Mouse (Mus musculus) embryonic facial prominence, embryonic 12.5 days (tissue): ENCODE data around the gene March6. TPM values are rescaled to one million over a fixed set of nuclear protein-coding genes. Genes with fewer than 3 reads are reported as not detected.

ENCODE experiments used
- ATAC-seq: fragments of 200-750 bp; cut with Nextera tagmentation; 2 replicates; pipeline ENCODE4 v1.8.0; 2017; ENCODE audit not compliant: insufficient number of reproducible peaks, insufficient read depth, low FRiP score, low TSS enrichment
- H3K27ac ChIP-seq: fragments of 300-500 bp; sonication (generic); 2 replicates; pipeline ENCODE4 v1.5.1; 2016; ENCODE audit warnings: mild to moderate bottlenecking
- H3K27me3 ChIP-seq: fragments of 300-500 bp; sonication (generic); 2 replicates; pipeline ENCODE4 v1.6.1; 2016; ENCODE audit warnings: mild to moderate bottlenecking, moderate library complexity
- H3K36me3 ChIP-seq: fragments of 300-500 bp; sonication (generic); 2 replicates; pipeline ENCODE4 v1.6.1; 2016; ENCODE audit warnings: mild to moderate bottlenecking
- H3K4me1 ChIP-seq: fragments of 300-500 bp; sonication (generic); 2 replicates; pipeline ENCODE4 v1.6.1; 2016
- H3K4me2 ChIP-seq: fragments of 300-500 bp; sonication (generic); replicated peaks from 2 replicates; pipeline ENCODE4 v1.6.1; 2016; ENCODE audit warnings: mild to moderate bottlenecking, moderate library complexity
- H3K4me3 ChIP-seq: fragments of 300-500 bp; sonication (generic); 2 replicates; pipeline ENCODE4 v1.5.1; 2016; ENCODE audit warnings: mild to moderate bottlenecking
- H3K9ac ChIP-seq: fragments of 300-500 bp; sonication (generic); 2 replicates; pipeline ENCODE4 v1.6.1; 2016; ENCODE audit warnings: mild to moderate bottlenecking, moderate library complexity
- H3K9me3 ChIP-seq: fragments of 300-500 bp; sonication (generic); 2 replicates; pipeline ENCODE4 v1.6.1; 2016; ENCODE audit warnings: mild to moderate bottlenecking, moderate library complexity
- WGBS: fragments of 180-500 bp; shearing (Covaris S2); methylation state at CpG from one replicate; pipeline ENCODE4 v1.1.7; 2016; 5-methylcytosine and 5-hydroxymethylcytosine counted together
- polyA plus RNA-seq: library from polyadenylated mRNA; unstranded; fragments of >200 nt; fragmentation: Nextera tagmentation; extraction: Ambion mirVana; gene quantifications from 2 replicates; pipeline ENCODE4 v1.2.1, GENCODE M21; 2016

The March6 gene
- polyA plus RNA-seq, result 44.0 and 44.6 TPM in 2 replicates

GRCm38 (mm10) chr15:31530659-31531445, at the start of gene March6:
Gene March6 (minus strand): TSS chr15:31531053.
- H3K27me3 ChIP-seq, result no peaks in the 10 kb centered on the region
- H3K4me3 ChIP-seq, result peak within 1 kb of the TSS; percentile 93
- no peaks in the 10 kb centered on the region for H3K9me3 ChIP-seq
- peak within 1 kb of the TSS; percentile 98 for H3K27ac ChIP-seq
- H3K9ac ChIP-seq, result peak within 1 kb of the TSS; percentile 97
- H3K4me2 ChIP-seq, result peak within 1 kb of the TSS; percentile 69
- WGBS, result under 1% methylated on average over 82 of the region's 132 CpGs
- peak; percentile 91 for ATAC-seq
- peaks cover 7% of the 10 kb centered on the region for H3K4me1 ChIP-seq
- no peaks in the 10 kb centered on the region for H3K36me3 ChIP-seq

- no peak overlapping the region for H3K27ac ChIP-seq
- H3K4me2 ChIP-seq, result no peak overlapping the region
- H3K27me3 ChIP-seq, result no peaks in the 10 kb centered on the region
- H3K4me1 ChIP-seq, result 0 out of 2 replicates have a peak, but pooled peaks cover 4% of the 10 kb centered on the region
- H3K36me3 ChIP-seq, result no peaks in the 10 kb centered on the region
- H3K4me3 ChIP-seq, result no peak overlapping the region
- H3K9me3 ChIP-seq, result no peaks in the 10 kb centered on the region
- no peak overlapping the region for H3K9ac ChIP-seq
- WGBS, result 64% methylated on average over 5 of the region's 5 CpGs
- ATAC-seq, result no peak
Measured at GRCm38 (mm10) chr15:31576076-31576475, 45.2 kb upstream of the March6 start.

GRCm38 (mm10) chr15:31573692-31574091, 42.8 kb upstream of the March6 start:
- H3K9me3 ChIP-seq, result no peaks in the 10 kb centered on the region
- peaks cover 13% of the 10 kb centered on the region for H3K4me1 ChIP-seq
- H3K27me3 ChIP-seq, result no peaks in the 10 kb centered on the region
- ATAC-seq, result no peak
- no peak overlapping the region for H3K4me3 ChIP-seq
- H3K27ac ChIP-seq, result no peak overlapping the region
- H3K4me2 ChIP-seq, result no peak overlapping the region
- H3K9ac ChIP-seq, result no peak overlapping the region
- H3K36me3 ChIP-seq, result no peaks in the 10 kb centered on the region

DNA sequence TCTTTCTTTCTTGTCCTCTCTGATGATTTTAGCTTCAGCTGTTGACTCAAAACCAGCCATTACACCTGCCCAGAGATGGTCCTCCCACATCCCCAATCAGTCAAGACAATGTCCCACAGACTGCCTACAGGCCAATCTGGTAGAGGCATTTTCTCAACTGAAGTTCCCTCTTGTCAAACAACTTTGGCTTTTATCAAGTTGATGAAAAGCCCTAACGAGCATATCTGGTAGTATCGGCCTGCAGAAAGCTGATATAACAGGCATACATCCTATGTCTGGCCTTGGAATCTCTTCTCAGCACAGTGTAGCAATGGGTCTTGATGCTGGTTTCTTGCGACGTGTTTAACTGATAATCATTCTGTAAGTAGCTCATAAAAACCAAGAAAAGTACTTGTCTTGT, 42.4 kb upstream of the March6 start:
- peaks cover 17% of the 10 kb centered on the region for H3K4me1 ChIP-seq
- no peaks in the 10 kb centered on the region for H3K9me3 ChIP-seq
- no peak for ATAC-seq
- no peaks in the 10 kb centered on the region for H3K36me3 ChIP-seq
- H3K27ac ChIP-seq, result no peak overlapping the region
- no peak overlapping the region for H3K9ac ChIP-seq
- H3K4me2 ChIP-seq, result no peak overlapping the region
- 87% methylated on average over 4 of the region's 4 CpGs for WGBS
- no peak overlapping the region for H3K4me3 ChIP-seq
- H3K27me3 ChIP-seq, result no peaks in the 10 kb centered on the region

DNA sequence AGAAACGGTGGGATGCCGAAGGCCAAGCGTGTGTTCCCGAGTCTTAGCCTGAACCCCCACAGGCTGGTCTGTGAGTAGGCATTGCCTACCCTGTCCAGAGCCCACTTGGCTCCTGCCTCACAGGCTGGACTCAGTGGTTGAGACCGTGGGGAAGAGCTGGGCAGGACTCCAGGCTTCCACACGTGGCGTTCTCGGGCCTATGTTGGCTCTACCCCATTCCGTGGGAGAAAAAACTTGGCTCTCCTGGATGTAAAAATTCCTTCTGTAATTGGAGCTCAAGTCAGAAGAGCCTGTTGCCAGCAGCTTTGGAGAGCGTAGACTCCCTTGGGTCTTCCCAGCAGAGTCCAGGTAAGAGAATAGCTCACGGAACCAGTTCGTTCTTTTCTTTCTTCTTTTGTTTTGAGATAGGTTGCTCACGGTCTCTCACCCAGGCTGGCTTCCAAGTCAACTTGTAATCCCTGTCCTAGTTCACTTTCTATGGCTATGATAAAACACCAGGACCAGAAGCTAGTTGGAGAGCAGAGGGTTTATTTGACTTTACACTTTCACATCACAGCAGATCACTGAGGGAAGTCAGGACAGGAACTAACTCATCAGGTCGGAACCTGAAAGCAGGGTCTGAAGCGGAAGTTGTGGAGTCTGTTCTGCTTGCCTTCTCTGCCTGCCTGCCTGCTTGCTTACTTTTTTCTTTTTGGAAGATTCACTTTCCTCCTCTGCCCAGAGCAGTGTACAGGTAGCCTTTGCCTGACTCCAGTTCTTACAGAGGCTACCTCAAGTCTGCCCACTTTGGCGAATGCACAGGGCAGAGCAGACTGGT, 41.3 kb upstream of the March6 start:
- 73% methylated on average over 16 of the region's 16 CpGs for WGBS
- ATAC-seq, result no peak

DNA sequence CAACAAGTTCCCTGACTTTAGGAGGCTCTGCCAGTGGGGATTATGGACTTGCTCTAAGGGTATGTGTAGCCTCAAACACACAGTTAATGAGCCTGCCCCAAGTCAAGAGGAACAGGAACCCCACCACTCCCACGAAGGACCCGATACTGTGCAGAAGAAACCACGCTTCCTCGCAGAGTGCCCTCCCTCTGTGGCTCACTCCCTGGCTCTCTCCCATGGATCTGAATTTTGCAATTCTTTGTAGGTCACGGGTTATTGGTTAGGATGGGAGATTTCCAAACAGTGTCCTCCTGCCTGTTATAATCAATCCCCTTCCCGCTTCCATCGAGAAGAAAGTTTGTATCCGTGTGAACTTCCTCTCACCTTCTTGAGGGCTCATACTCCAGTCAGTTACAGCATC, 40.1 kb upstream of the March6 start:
- H3K4me2 ChIP-seq, result no peak overlapping the region
- peaks cover 19% of the 10 kb centered on the region for H3K4me1 ChIP-seq
- H3K9me3 ChIP-seq, result no peaks in the 10 kb centered on the region
- H3K9ac ChIP-seq, result no peak overlapping the region
- no peak for ATAC-seq
- no peaks in the 10 kb centered on the region for H3K27me3 ChIP-seq
- H3K4me3 ChIP-seq, result no peak overlapping the region
- WGBS, result 92% methylated on average over 8 of the region's 8 CpGs
- no peak overlapping the region for H3K27ac ChIP-seq
- H3K36me3 ChIP-seq, result no peaks in the 10 kb centered on the region

More for the DNA sequence above, 41.3 kb upstream of the March6 start:
- no peak overlapping the region for H3K4me3 ChIP-seq
- no peaks in the 10 kb centered on the region for H3K9me3 ChIP-seq
- H3K27me3 ChIP-seq, result no peaks in the 10 kb centered on the region
- peak overlapping the region; percentile 41; the same call in 1 of the 2 replicates for H3K27ac ChIP-seq
- H3K9ac ChIP-seq, result no peak overlapping the region
- H3K36me3 ChIP-seq, result no peaks in the 10 kb centered on the region
- no peak overlapping the region for H3K4me2 ChIP-seq
- peaks cover 19% of the 10 kb centered on the region for H3K4me1 ChIP-seq

- 0 out of 2 replicates have a peak, but pooled peaks have one; percentile 36 for ATAC-seq
- H3K27ac ChIP-seq, result no peak overlapping the region
- H3K4me2 ChIP-seq, result no peak overlapping the region
Measured at GRCm38 (mm10) chr15:31569325-31570022, 38.6 kb upstream of the March6 start.

GRCm38 (mm10) chr15:31568581-31568996, 37.7 kb upstream of the March6 start:
- 0 out of 2 replicates have a peak overlapping the region, but pooled peaks have one; percentile 17 for H3K27ac ChIP-seq
- no peak overlapping the region for H3K9ac ChIP-seq
- H3K4me3 ChIP-seq, result no peak overlapping the region
- H3K36me3 ChIP-seq, result no peaks in the 10 kb centered on the region
- peaks cover 23% of the 10 kb centered on the region for H3K4me1 ChIP-seq
- H3K27me3 ChIP-seq, result no peaks in the 10 kb centered on the region
- WGBS, result 13% methylated on average over 12 of the region's 12 CpGs
- H3K4me2 ChIP-seq, result peak overlapping the region; percentile 9; the same call in 1 of the 2 replicates
- H3K9me3 ChIP-seq, result no peaks in the 10 kb centered on the region
- no peak for ATAC-seq

More at GRCm38 (mm10) chr15:31569325-31570022, 38.6 kb upstream of the March6 start:
- H3K9ac ChIP-seq, result no peak overlapping the region
- H3K9me3 ChIP-seq, result no peaks in the 10 kb centered on the region
- no peak overlapping the region for H3K4me3 ChIP-seq
- H3K36me3 ChIP-seq, result no peaks in the 10 kb centered on the region
- H3K4me1 ChIP-seq, result peaks cover 19% of the 10 kb centered on the region
- H3K27me3 ChIP-seq, result no peaks in the 10 kb centered on the region
- WGBS, result 63% methylated on average over 9 of the region's 9 CpGs

DNA sequence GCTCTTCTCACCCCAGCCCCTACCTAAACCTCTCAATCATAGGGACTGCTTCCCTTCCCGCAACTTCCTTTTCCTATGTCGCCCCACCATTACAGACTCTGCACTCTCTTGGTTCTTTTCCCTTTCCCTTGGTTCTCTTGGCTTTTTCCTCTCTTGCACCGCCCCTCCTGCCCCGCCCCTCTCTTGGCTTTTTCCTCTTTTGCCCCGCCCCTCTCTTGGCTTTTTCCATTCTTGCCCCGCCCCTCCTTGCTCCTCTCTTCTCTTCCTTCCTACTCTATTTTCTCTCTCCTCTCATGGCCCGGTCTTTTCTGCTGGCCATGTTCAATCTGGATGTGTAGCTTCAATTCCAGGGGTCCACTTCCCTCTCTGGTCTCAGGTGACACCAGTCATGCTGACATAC, 36.6 kb upstream of the March6 start:
- H3K4me2 ChIP-seq, result no peak overlapping the region
- no peaks in the 10 kb centered on the region for H3K27me3 ChIP-seq
- 72% methylated on average over 7 of the region's 7 CpGs for WGBS
- H3K36me3 ChIP-seq, result no peaks in the 10 kb centered on the region
- no peak overlapping the region for H3K27ac ChIP-seq
- ATAC-seq, result no peak
- H3K4me1 ChIP-seq, result peaks cover 26% of the 10 kb centered on the region
- no peak overlapping the region for H3K9ac ChIP-seq
- no peaks in the 10 kb centered on the region for H3K9me3 ChIP-seq
- no peak overlapping the region for H3K4me3 ChIP-seq

DNA sequence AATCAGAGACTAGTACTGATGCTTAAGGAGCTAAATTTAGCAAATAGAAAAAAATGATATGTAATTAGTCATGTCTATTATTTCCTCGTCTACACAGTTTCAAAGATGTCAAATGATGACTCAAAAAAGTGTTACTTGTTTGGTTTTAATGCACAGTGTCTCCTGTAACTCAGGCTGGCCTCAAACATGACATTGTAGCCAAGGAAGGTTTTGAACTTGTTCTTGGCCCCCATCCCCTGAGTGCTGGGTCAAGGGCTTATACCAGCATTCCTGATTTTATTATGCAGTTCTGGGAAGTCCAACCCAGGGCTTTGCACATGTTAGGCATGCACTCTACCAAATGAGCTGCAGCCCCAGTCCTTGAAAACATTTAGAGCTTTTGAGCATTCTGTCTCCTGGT, 34.9 kb upstream of the March6 start:
- ATAC-seq, result no peak
- no peaks in the 10 kb centered on the region for H3K9me3 ChIP-seq
- H3K27me3 ChIP-seq, result no peaks in the 10 kb centered on the region
- H3K4me3 ChIP-seq, result no peak overlapping the region
- H3K27ac ChIP-seq, result no peak overlapping the region
- H3K36me3 ChIP-seq, result no peaks in the 10 kb centered on the region
- 79% methylated on average over 1 of the region's 1 CpGs for WGBS
- no peak overlapping the region for H3K4me2 ChIP-seq
- H3K9ac ChIP-seq, result no peak overlapping the region
- H3K4me1 ChIP-seq, result peaks cover 22% of the 10 kb centered on the region

GRCm38 (mm10) chr15:31565184-31565583, 34.3 kb upstream of the March6 start, which contains the start of gene Cmbl:
Gene Cmbl (plus strand): TSS chr15:31565389.
- H3K36me3 ChIP-seq, result no peaks in the 10 kb centered on the region
- no peaks in the 10 kb centered on the region for H3K9me3 ChIP-seq
- ATAC-seq, result no peak
- no peak within 1 kb of the TSS for H3K4me3 ChIP-seq
- no peak within 1 kb of the TSS for H3K9ac ChIP-seq
- 64% methylated on average over 5 of the region's 5 CpGs for WGBS
- H3K4me1 ChIP-seq, result peaks cover 22% of the 10 kb centered on the region
- no peak within 1 kb of the TSS for H3K4me2 ChIP-seq
- no peak within 1 kb of the TSS for H3K27ac ChIP-seq
- no peaks in the 10 kb centered on the region for H3K27me3 ChIP-seq
